Mouse (Mus musculus) T-helper 1 cell (primary cell): ENCODE results near the gene Kif1b.

Experiments
- in situ Hi-C: fragments of 300-600 bp; cut with MboI, MseI; formaldehyde crosslinking; loops from one replicate; pipeline ENCODE4 v1.15.1; 2025; ENCODE audit warnings: high pct_unique_total_duplicates

Gene Kif1b

DNA sequence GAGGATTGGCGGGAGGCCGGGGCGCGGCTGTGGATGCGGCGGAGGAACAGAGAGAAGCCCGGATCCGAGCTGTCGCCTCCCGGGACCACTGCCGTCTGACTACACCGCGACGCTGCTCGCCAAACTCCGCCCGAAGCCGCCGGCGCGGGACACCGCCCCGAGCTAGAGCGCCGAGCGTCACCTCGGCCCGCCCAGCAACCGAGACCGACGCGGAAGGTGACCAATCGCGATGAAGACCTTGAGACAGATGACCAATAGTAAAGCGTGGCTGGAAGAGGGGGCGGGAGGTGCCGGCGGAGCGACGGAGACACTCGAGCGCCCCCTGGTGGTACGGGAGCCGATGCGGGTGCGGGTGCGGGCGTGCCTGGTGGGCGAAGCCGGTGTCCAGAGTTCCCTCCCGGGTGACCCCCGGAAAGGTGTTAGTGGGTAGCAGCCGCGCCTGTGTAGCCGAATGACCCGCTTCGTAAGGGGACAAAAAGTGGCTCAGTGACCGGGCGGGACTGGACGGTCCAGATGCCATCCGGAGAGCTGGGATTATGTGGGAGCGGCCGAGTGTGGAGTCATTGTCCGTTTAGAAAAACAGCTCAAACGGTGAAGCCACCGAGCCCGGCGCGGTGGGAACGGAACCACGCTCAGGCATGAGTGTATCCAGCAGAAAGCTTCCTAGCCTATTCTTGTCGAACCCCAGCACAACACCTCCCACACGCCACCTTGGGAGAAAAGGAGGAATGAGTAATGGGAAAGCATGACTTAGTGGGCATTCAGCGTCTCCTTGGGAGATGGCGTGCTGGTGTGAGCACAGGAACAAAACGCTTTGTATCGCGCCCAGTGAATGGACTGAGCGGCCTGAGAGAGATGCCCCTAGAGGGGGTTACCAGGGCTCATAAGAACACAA, at the start of gene Kif1b:
Kif1b (minus strand) TSS at position 98 of the 895 bp plus-strand sequence.
- in situ Hi-C loops, result no loop called here

DNA sequence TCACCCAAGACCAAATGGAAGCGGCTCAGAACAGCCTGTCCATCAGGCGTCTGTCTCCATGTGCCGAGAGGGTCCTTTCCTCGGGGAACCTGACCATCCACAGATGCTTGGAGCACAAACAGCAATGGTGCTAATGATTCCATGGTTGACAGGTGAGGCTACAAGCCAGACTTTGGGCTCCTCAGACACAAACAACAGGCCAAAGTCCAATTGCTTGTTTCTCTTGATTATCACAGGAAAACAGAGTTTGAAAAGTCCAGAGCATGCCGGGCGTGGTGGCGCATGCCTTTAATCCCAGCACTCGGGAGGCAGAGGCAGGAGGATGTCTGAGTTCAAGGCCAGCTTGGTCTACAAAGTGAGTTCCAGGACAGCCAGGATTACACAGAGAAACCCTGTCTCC, 47.2 kb upstream of the Kif1b start:
- in situ Hi-C loops, result no loop called here

DNA sequence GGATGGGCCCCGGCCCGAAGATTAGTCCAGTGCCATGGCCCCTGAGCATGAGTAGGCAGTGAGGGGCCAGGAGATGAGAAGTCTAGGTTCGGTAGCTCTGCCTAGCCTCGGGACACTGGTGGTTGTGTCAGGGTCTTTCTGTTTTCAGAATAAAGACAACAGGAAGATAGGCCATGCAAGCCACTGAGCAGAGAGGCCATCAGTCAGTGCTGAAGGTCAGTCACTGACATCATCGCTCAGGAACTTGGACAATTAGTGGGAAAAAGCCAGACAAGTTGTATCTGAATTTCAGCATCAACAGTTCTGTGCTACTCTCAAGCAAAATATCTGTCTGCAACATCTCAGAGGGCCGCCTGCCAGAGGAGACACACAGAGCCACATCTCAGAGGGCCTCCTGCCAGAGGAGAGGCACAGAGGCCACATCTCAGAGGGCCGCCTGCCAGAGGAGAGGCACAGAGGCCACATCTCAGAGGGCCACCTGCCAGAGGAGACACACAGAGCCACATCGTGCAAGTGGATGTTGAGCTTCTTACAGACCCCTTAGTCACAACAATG, 44.2 kb upstream of the Kif1b start:
- in situ Hi-C loops, result no loop called here

DNA sequence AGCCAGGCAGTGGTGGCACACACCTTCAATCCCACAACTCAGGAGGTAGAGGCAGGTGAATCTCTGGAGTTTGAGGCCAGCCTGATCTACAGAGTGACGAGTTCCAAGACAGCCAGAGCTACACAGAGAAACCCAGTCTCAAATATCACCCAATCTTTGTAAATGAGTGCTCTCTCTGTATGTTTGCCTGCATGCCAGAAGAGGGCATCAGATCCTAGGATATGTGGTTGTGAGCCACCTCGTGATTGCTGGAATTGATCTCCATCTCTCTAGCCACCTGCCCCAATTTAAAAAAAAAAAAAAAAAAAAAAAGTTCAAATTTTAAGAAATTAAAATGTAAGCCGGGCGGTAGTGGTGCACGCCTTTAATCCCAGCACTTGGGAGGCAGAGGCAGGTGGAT, 41.5 kb upstream of the Kif1b start:
- in situ Hi-C loops, result no loop called here

DNA sequence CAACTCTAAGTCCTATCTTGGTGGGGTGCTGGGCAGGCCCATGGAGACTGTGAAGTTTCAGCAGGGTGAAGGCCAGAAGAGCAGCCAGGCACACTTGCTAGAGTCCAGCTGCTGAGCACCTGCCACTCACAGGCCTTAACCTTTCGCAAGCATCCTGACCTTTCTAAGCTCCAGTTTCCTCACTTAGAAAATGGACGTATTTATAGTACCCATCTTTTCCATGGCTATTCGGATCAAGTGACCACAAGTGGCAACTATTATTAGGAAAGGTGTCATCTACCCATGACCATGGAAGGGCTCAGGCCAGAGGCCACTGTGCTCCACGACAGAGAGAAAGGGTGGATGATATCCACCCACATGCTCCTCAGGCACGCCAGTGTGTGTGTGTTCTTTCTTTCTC, 38.4 kb upstream of the Kif1b start:
- in situ Hi-C loops, result no loop called here

DNA sequence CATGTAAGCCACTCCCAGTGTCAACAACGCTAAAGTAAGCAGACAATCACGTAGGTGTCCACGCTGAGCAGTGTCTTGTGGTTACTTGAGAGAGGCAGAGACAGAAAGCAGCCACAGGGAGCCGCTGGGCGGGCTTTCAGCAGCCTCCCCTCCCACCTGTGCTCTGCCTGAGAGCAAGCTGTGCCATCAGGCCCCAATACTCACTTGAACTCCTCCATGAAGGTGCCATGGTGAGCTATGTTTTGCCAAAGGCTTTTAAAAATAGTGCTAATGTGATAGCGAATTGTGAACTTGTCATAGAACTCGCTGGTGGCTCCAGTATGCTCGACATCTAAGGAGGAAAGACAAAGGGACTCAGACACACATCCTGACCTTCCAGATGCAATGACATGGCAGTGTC, 36.8 kb upstream of the Kif1b start:
- in situ Hi-C loops, result no loop called here

DNA sequence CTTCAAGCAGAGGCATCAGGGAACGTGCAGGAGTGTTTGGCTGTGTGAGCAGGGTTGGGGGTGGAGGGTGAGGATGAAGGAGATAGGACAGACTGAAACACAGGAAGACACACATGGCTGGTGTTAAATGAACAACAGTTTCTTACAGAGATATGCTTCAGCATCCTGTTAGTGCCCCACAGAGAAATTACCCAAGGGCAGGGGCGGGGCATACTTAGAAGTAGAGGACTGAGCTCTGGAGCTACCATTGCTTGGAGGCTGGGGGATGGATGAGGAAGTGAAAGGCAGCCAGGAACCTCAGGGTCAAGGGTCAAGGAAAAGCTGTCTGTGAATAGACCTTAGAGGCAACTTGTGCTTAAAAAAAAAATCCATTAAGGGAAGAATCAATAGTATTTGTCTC, 33.2 kb upstream of the Kif1b start:
- in situ Hi-C loops, result no loop called here

DNA sequence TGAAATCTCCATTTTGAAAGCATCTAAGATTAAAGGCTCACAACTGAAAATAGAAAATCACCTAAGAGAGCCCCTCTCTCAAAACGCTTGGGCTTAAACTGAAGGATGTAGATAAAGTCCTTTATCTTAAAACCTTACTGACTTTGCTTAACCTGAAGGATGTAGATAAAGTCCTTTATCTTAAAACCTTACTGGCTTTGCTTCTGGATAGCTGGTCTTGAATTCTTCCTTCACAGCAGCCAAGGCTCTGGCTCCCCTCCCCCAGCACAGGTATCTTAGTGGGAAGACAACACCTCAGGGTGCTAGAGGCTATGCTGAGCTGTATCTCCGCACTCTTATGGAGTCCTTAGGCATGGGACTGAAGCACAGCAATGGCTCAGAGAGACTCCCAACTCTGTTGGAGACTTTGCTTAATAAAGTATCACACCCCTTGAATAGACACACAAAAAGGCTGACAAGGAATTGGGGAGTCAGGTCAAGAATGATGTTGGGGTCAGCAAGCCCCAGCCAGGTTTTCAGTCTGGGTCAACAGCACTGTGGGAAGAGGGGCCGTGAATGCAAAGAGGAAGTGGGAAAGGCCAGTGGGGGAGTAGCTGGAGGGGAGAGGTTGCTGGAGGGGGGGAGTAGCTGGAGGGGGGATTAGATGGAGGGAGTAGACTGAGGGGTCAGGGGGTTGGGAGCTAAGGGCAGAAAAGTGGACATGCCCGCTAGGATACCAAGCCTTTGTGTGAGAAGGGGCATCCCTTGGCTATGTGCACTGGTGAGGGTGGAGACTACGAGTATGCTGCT, 32.1 kb upstream of the Kif1b start:
- in situ Hi-C loops, result no loop called here

DNA sequence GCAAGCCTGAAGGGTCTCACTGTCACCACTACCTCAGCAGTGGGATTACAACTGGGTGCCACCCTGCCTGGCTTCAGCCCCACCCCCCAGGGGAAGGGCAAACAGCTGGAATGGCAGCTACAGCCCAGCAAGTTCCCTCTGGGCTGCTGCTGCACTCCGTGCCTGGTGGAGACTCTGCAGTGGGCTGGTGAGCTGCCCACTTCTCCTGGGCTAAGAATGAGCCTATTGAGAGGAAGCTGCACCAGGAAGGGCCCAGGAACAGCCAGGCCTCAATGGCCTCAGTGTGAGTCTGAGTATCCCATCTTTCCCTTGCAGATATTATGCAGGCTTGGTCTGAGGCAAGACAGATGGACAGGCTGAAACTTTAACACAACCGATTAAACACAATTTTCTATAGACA, 30.6 kb upstream of the Kif1b start:
- in situ Hi-C loops, result no loop called here

DNA sequence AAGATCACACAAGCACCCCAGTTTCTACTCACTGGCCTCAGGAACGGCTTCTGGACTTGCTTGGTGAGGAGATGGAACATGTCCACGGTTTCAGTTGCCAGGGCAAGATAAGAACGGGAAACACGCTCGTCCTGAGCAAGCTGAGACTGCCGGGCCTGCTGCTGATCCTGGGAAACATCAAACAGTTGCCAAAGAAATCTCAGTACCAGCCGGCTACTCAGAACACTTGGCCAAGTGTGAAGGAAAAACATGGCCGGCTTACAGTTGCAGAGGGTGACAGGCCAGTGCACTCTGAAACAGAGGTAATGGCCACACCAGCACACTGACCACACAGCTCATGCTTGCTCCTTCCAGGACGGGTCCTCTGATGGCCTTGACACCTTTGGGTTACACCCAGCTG, 29.9 kb upstream of the Kif1b start:
- in situ Hi-C loops, result no loop called here

DNA sequence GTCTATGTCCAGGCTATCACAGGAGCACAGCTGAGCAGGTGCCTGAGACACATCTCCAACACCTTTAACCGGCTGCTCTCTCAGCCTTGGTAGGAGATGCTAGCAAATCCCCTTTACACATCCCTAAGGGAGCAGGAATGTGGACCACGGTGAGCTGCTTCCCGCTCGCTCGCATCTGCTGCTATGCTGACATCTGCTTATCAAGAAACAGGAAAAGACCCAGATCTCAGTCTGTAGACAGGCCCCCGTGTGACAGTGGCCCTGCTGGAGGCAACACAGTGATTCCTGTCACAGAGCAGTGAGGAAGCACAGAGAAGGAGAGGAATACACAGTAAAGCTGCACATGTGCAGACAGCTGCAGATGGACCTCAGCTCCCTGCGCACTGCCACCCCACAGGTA, 28.8 kb upstream of the Kif1b start:
- in situ Hi-C loops, result no loop called here

DNA sequence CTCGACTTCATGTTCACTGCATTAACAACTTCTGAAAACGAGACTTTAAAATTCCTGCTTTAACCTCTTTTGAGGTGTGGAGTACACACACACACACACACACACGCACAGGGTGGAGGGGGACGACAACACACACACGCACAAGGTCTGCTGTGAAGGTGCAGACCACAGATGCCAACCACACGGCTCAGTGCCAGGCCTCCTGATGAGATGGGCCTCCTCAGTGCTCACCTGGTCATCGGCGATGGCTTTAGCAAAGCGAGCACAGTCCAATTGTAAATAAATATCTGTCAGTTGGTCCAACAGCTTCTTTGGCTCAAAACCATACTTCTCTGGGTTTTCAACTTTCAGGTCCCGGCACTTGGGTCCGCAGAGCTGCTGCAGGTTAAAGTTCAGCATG, 27.4 kb upstream of the Kif1b start:
- in situ Hi-C loops, result no loop called here

DNA sequence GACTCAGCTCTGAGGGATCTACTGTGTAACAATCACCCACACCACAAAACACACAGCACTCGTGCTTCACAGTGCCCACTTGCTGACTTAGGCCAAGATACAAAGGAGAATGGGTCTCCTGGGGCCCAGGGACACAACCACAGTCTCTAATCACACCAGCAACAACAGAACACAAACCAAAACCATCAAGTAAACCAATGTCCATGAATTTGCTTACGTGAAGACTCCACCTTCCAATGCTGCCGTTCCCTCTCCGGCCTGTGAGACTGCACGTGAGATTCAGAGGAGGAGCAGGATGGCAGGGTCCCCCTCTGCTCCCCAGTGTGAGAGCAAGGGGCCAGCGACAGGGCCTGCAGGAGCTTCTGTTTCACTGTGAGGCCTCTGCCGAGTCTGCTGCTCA, 25.2 kb upstream of the Kif1b start:
- in situ Hi-C loops, result no loop called here

DNA sequence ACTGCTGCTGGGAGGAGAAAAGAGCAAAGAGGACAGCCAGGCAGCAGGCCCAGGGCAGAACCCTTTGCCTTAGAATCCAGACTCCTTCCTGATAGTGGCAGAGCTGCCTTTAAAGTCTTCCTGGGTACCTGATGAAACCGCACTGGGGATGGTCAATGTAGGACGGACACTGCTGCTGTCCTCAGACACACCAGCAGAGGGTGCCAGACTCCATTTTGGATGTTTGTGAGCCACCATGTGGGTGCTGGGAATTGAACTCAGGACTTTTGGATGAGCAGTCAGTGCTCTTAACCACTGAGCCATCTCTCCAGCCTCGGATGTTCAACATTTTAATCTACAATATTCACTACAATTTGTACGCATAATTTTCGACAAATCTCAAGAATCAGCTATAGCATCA, 23.0 kb upstream of the Kif1b start:
- in situ Hi-C loops, result no loop called here

DNA sequence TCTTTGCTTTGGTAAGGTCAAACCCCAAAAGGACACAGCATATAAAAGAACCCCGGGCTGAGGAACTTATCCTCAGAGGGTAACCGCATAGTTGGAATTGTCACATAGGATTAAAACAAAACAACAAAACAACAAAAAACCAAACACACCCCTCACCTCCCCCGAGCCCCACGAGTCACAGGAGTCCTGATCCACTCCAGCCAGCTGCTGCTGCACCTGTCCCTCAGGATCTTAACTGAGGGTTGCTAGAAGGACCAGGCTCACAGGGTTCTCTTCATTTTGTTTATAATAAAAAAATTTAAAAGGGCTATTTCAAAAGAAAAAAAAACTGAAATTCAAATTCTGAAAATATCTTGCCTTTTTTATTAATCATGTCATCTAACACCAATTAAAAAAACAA, 21.2 kb upstream of the Kif1b start:
- in situ Hi-C loops, result no loop called here

DNA sequence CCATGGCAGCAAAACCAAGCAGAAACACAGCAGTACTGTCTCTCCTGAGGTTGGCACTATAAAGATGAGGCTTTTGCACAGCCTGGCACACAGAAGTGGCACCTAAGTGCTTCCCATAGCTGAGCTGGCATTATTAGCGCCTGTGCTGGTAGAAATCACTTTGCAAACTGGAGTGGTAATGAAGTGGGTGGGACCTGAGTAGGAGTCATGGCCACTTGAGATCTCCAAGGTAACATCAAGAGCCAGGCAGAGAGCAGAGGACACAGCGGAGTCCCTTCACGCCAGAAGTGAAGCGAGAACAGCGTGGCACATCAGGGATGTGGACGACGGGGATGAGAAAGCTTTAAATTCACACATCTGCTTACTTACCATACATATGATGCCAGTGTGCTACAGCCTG, 19.8 kb upstream of the Kif1b start:
- in situ Hi-C loops, result no loop called here

DNA sequence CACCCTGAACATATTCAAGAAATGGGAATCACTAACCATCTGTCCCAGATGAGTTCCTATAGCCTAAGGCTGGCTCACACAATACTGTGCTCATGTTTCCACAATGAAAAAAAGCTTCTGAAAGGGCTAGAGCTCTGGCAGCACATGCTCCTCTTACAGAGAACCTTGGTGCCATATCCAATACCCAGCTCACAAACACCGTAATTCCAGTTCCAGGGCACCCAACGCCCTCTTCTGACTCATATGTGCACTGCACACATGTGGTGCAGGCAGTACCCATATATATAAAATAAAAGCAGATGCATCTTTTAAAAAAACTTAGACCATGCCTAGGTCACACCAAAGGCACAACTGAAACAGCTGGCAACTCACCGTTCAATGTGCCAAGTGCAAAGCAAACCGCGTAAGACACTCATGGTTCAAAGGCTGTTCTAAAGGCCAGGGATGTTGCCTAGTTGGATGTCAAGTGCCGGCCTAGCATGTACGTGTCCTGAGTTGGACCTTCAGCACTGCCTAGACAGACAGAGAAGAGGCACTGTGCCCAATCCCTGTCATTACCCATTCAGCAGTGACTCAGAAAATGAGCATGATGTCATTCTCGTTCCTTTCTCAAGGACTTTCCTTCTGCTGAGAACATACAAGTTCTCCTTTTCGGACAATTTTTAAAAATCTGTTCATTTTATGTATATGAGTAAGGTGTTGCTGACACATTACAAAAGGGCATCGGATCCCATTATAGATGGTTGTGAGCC, 18.1 kb upstream of the Kif1b start:
- in situ Hi-C loops, result no loop called here

DNA sequence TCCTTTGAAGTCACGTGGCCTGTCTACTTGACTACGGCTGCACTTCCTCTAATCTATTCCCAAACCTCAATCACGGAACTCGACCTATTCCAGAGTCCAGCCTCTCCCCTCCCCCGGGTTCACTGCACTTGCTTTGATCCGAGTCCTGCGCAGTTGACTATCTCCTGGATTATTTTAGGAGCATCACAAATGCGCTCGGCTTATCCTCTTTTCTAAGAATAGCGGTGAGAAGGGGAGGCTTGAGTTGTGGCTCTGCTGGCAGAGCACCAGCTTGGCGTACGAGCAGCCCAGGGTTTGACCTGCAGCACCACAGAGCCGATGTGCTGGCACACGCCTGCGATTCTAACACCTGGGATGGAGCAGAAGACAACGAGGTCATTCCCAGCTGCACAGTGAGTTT, 16.2 kb upstream of the Kif1b start:
- in situ Hi-C loops, result no loop called here

DNA sequence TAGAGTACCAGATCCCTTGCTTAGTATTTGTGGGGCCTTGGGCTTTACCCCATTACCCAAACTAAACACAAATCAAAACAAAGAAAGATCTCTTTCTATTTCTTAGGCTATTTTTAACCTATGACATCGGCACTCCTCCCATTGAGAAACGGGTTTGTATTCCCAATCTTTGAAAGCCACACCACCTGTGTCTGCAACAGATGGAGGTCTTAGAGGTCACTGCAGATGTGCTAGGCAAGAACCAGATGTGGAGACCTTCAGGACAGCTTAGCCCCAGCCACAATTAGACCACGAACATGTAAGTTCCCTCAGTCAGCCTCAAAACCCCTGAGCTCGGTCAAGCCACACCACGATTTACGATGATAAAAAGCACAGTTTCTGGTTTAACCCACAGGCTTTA, 15.2 kb upstream of the Kif1b start:
- in situ Hi-C loops, result no loop called here

DNA sequence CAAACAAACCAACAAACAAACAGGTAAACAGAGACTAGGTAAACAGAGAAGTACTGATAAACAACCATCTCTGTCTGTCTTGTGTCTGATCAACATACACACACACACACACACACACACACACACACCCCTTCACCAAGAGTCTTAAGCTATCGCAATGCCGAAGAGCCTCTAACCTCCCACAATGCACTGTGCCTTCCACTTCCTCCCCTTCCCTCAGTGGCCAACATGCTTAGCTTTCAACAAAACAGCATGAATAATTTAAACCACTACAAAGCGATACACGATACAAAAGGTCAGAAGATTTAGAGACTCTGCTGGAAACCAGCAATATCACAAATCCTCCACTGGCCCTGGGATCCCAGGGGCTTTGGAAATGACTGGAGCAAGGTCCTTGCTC, 14.8 kb upstream of the Kif1b start:
- in situ Hi-C loops, result no loop called here

DNA sequence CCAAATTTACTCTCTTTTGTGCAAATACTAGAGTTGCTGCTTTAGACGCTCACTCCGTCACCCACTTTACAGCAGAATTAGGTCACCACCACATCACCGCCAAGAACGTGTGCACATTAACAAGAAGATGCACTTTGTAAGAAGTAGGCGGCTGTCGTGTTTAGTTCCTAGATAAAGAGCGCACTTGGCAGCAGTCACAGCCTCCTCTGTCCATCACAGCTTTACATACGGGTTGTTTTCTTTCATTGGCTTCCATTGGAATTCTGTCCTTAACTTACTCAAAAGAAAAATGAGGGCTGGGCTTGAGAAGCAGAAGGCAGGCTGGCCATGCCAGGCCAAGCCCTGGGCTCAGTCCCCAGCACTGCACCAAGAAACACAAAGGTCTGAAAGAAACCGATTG, 11.6 kb upstream of the Kif1b start:
- in situ Hi-C loops, result no loop called here

DNA sequence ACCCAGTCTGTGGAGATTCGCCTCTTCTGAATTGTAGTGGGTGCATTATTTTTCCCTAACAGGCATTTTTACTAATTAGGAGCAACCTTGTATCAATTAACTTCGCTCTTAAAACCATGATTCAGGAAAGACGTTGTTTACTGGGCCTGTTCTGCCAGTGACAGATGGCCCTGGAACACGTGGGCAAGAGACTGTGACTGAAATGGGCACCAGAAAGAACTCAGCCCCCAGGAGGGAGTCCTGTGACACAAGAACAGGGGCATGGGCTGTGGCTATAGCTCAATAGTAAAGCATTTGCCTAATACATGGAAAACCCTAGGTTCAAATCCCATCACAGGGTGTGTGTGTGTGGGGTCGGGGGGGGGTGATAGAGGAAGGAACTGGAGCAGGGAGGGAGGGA, 9.9 kb upstream of the Kif1b start:
- in situ Hi-C loops, result no loop called here
